Mouse (Mus musculus): ENCODE results near the gene Supt3. TPM values are rescaled to one million over a fixed set of nuclear protein-coding genes. Genes with fewer than 3 reads are reported as not detected.

Supt3 gene
- polyA plus RNA-seq, 1 experiment from 2014 or later = 27.5 TPM

DNA sequence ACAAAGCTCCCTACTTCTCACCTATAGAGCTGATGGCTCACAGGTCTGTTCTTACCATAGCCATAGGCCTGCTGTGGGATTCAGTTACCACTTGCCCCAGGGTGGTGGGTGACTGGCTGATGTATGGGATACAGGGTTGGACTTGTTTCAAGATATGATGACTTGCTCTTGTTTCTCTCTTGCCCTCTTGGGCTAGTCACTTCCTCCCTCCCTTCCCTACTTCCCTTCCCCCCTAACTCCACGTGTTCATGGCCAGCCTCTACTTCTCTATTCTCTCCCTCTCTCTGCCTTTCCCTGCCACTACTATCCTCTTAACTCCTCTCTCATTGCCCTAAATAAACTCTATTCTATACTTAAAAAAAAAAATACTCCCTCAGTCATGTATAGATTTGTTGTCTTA, 54.2 kb downstream of the Supt3 start:
- Histone ChIP-seq H3K9ac (ENCODE audit: low read depth, low read length) (no peak overlapping the region), H3K4me2 (replicated peaks; ENCODE audit: low read depth, low read length) (no peak overlapping the region), H3K27ac (ENCODE audit: low read depth, low read length) (no peak overlapping the region), H3K4me1 (replicated peaks; ENCODE audit: control insufficient read depth, insufficient read depth, low read length) (no peaks in the 10 kb centered on the region), H3K36me3 (ENCODE audit: control insufficient read depth, insufficient read depth, low read length) (no peaks in the 10 kb centered on the region), H3K27me3 (ENCODE audit: control insufficient read depth, insufficient read depth, low read length) (no peaks in the 10 kb centered on the region), H3K9me3 (ENCODE audit: control insufficient read depth, low read length) (no peaks in the 10 kb centered on the region), H3K4me3 (ENCODE audit: low read depth, low read length) (no peak overlapping the region)
- 46% methylated on average over 1 of the region's 1 CpGs for WGBS
- ATAC-seq (ENCODE audit: low FRiP score) = no peak
- DNase-seq (ENCODE audit: low spot score) = no peak

- WGBS = 87% methylated on average over 4 of the region's 4 CpGs
- no peak for ATAC-seq (ENCODE audit: low FRiP score)
- no peak overlapping the region for H3K4me3 ChIP-seq (ENCODE audit: low read depth, low read length)
- H3K4me1 ChIP-seq (replicated peaks; ENCODE audit: control insufficient read depth, insufficient read depth, low read length) = no peaks in the 10 kb centered on the region
- H3K9ac ChIP-seq (ENCODE audit: low read depth, low read length) = no peak overlapping the region
- no peaks in the 10 kb centered on the region for H3K36me3 ChIP-seq (ENCODE audit: control insufficient read depth, insufficient read depth, low read length)
- no peak overlapping the region for H3K4me2 ChIP-seq (replicated peaks; ENCODE audit: low read depth, low read length)
- no peak for DNase-seq (ENCODE audit: low spot score)
- no peaks in the 10 kb centered on the region for H3K27me3 ChIP-seq (ENCODE audit: control insufficient read depth, insufficient read depth, low read length)
- no peaks in the 10 kb centered on the region for H3K9me3 ChIP-seq (ENCODE audit: control insufficient read depth, low read length)
- H3K27ac ChIP-seq (ENCODE audit: low read depth, low read length) = no peak overlapping the region
Observed at GRCm38 (mm10) chr17:44842184-44842583, 65.2 kb downstream of the Supt3 start.

- no peak overlapping the region for H3K4me2 ChIP-seq (replicated peaks; ENCODE audit: low read depth, low read length)
- DNase-seq (ENCODE audit: low spot score) = no peak
- H3K27me3 ChIP-seq (ENCODE audit: control insufficient read depth, insufficient read depth, low read length) = no peaks in the 10 kb centered on the region
- ATAC-seq (ENCODE audit: low FRiP score) = no peak
- WGBS = 95% methylated on average over 6 of the region's 6 CpGs
- H3K9ac ChIP-seq (ENCODE audit: low read depth, low read length) = no peak overlapping the region
- H3K4me3 ChIP-seq (ENCODE audit: low read depth, low read length) = no peak overlapping the region
- H3K9me3 ChIP-seq (ENCODE audit: control insufficient read depth, low read length) = no peaks in the 10 kb centered on the region
- no peaks in the 10 kb centered on the region for H3K36me3 ChIP-seq (ENCODE audit: control insufficient read depth, insufficient read depth, low read length)
- H3K27ac ChIP-seq (ENCODE audit: low read depth, low read length) = no peak overlapping the region
- H3K4me1 ChIP-seq (replicated peaks; ENCODE audit: control insufficient read depth, insufficient read depth, low read length) = no peaks in the 10 kb centered on the region
Observed at GRCm38 (mm10) chr17:44863165-44863564, 86.2 kb downstream of the Supt3 start.

- DNase-seq (ENCODE audit: low spot score) (no peak), ATAC-seq (ENCODE audit: low FRiP score) (no peak)
- H3K4me1 ChIP-seq (replicated peaks; ENCODE audit: control insufficient read depth, insufficient read depth, low read length) = no peaks in the 10 kb centered on the region
- no peaks in the 10 kb centered on the region for H3K9me3 ChIP-seq (ENCODE audit: control insufficient read depth, low read length)
- no peaks in the 10 kb centered on the region for H3K36me3 ChIP-seq (ENCODE audit: control insufficient read depth, insufficient read depth, low read length)
- no peak overlapping the region for H3K27ac ChIP-seq (ENCODE audit: low read depth, low read length)
- 66% methylated on average over 1 of the region's 1 CpGs for WGBS
- H3K9ac ChIP-seq (ENCODE audit: low read depth, low read length) = no peak overlapping the region
- H3K4me3 ChIP-seq (ENCODE audit: low read depth, low read length) = no peak overlapping the region
- H3K4me2 ChIP-seq (replicated peaks; ENCODE audit: low read depth, low read length) = no peak overlapping the region
- H3K27me3 ChIP-seq (ENCODE audit: control insufficient read depth, insufficient read depth, low read length) = no peaks in the 10 kb centered on the region
Observed at GRCm38 (mm10) chr17:44893592-44893991, 116.6 kb downstream of the Supt3 start.

- Histone ChIP-seq H3K27ac (ENCODE audit: low read depth, low read length) (no peak overlapping the region), H3K4me1 (replicated peaks; ENCODE audit: control insufficient read depth, insufficient read depth, low read length) (no peaks in the 10 kb centered on the region), H3K4me2 (replicated peaks; ENCODE audit: low read depth, low read length) (no peak overlapping the region), H3K9me3 (ENCODE audit: control insufficient read depth, low read length) (no peaks in the 10 kb centered on the region), H3K9ac (ENCODE audit: low read depth, low read length) (no peak overlapping the region), H3K36me3 (ENCODE audit: control insufficient read depth, insufficient read depth, low read length) (no peaks in the 10 kb centered on the region), H3K27me3 (ENCODE audit: control insufficient read depth, insufficient read depth, low read length) (no peaks in the 10 kb centered on the region), H3K4me3 (ENCODE audit: low read depth, low read length) (no peak overlapping the region)
- DNase-seq (ENCODE audit: low spot score) (no peak), ATAC-seq (ENCODE audit: low FRiP score) (no peak)
- WGBS = 83% methylated on average over 4 of the region's 4 CpGs
Observed at GRCm38 (mm10) chr17:44943536-44944090, 166.7 kb downstream of the Supt3 start.

DNA sequence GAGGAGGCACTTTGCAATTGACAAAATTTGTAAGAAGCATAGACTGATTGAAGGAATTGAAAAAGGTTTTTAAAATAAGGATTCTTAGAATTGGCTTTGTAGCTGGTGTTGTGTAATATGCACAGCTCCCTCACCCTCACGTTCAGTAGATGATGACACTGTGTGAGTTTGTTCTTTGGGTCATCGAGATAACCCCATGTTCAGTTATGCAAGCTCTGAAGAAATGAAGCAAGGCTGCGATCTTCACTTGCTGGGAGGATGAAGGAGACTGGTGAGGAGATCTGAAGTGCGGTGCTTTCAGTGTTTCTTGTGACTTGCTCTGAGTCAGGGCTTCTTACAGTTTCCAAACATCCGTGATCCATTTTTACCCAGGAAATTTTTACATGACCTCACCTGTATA, 168.4 kb downstream of the Supt3 start:
- H3K4me1 ChIP-seq (replicated peaks; ENCODE audit: control insufficient read depth, insufficient read depth, low read length) = no peaks in the 10 kb centered on the region
- H3K4me3 ChIP-seq (ENCODE audit: low read depth, low read length) = no peak overlapping the region
- no peak overlapping the region for H3K4me2 ChIP-seq (replicated peaks; ENCODE audit: low read depth, low read length)
- WGBS = 88% methylated on average over 5 of the region's 5 CpGs
- H3K9me3 ChIP-seq (ENCODE audit: control insufficient read depth, low read length) = no peaks in the 10 kb centered on the region
- ATAC-seq (ENCODE audit: low FRiP score) (no peak), DNase-seq (ENCODE audit: low spot score) (no peak)
- no peaks in the 10 kb centered on the region for H3K36me3 ChIP-seq (ENCODE audit: control insufficient read depth, insufficient read depth, low read length)
- no peak overlapping the region for H3K9ac ChIP-seq (ENCODE audit: low read depth, low read length)
- H3K27me3 ChIP-seq (ENCODE audit: control insufficient read depth, insufficient read depth, low read length) = no peaks in the 10 kb centered on the region
- no peak overlapping the region for H3K27ac ChIP-seq (ENCODE audit: low read depth, low read length)

- H3K9me3 ChIP-seq (ENCODE audit: control insufficient read depth, low read length) = no peaks in the 10 kb centered on the region
- 97% methylated on average over 3 of the region's 3 CpGs for WGBS
- H3K27me3 ChIP-seq (ENCODE audit: control insufficient read depth, insufficient read depth, low read length) = no peaks in the 10 kb centered on the region
- no peak overlapping the region for H3K4me3 ChIP-seq (ENCODE audit: low read depth, low read length)
- no peak overlapping the region for H3K27ac ChIP-seq (ENCODE audit: low read depth, low read length)
- ATAC-seq (ENCODE audit: low FRiP score) (no peak), DNase-seq (ENCODE audit: low spot score) (no peak)
- H3K4me2 ChIP-seq (replicated peaks; ENCODE audit: low read depth, low read length) = no peak overlapping the region
- H3K4me1 ChIP-seq (replicated peaks; ENCODE audit: control insufficient read depth, insufficient read depth, low read length) = no peaks in the 10 kb centered on the region
- no peak overlapping the region for H3K9ac ChIP-seq (ENCODE audit: low read depth, low read length)
- no peaks in the 10 kb centered on the region for H3K36me3 ChIP-seq (ENCODE audit: control insufficient read depth, insufficient read depth, low read length)
Observed at GRCm38 (mm10) chr17:44948321-44948720, 171.4 kb downstream of the Supt3 start.

GRCm38 (mm10) chr17:44956671-44957070, 179.7 kb downstream of the Supt3 start:
- 78% methylated on average over 2 of the region's 2 CpGs for WGBS
- Histone ChIP-seq H3K4me1 (replicated peaks; ENCODE audit: control insufficient read depth, insufficient read depth, low read length) (no peaks in the 10 kb centered on the region), H3K4me3 (ENCODE audit: low read depth, low read length) (no peak overlapping the region), H3K27ac (ENCODE audit: low read depth, low read length) (no peak overlapping the region), H3K9me3 (ENCODE audit: control insufficient read depth, low read length) (no peaks in the 10 kb centered on the region), H3K27me3 (ENCODE audit: control insufficient read depth, insufficient read depth, low read length) (no peaks in the 10 kb centered on the region), H3K9ac (ENCODE audit: low read depth, low read length) (no peak overlapping the region), H3K36me3 (ENCODE audit: control insufficient read depth, insufficient read depth, low read length) (no peaks in the 10 kb centered on the region), H3K4me2 (replicated peaks; ENCODE audit: low read depth, low read length) (no peak overlapping the region)
- DNase-seq (ENCODE audit: low spot score) (no peak), ATAC-seq (ENCODE audit: low FRiP score) (no peak)

GRCm38 (mm10) chr17:44963051-44963798, 186.3 kb downstream of the Supt3 start:
- Histone ChIP-seq H3K36me3 (ENCODE audit: control insufficient read depth, insufficient read depth, low read length) (no peaks in the 10 kb centered on the region), H3K4me2 (replicated peaks; ENCODE audit: low read depth, low read length) (no peak overlapping the region), H3K9me3 (ENCODE audit: control insufficient read depth, low read length) (no peaks in the 10 kb centered on the region), H3K4me1 (replicated peaks; ENCODE audit: control insufficient read depth, insufficient read depth, low read length) (no peaks in the 10 kb centered on the region), H3K4me3 (ENCODE audit: low read depth, low read length) (no peak overlapping the region), H3K27ac (ENCODE audit: low read depth, low read length) (no peak overlapping the region), H3K27me3 (ENCODE audit: control insufficient read depth, insufficient read depth, low read length) (no peaks in the 10 kb centered on the region), H3K9ac (ENCODE audit: low read depth, low read length) (no peak overlapping the region)
- ATAC-seq (ENCODE audit: low FRiP score) = no peak
- WGBS = 79% methylated on average over 6 of the region's 6 CpGs
- DNase-seq (ENCODE audit: low spot score) = no peak
